Mouse (Mus musculus) frontal cortex, postnatal 14 days (tissue): ENCODE data around the gene Lmbr1l.

Experiments used
- DNase-seq, 2 experiments: peaks; one replicate each; pipeline ENCODE4 v3.0.0; 2022; ENCODE audit warnings: low spot score in 2 of 2

Lmbr1l gene

DNA sequence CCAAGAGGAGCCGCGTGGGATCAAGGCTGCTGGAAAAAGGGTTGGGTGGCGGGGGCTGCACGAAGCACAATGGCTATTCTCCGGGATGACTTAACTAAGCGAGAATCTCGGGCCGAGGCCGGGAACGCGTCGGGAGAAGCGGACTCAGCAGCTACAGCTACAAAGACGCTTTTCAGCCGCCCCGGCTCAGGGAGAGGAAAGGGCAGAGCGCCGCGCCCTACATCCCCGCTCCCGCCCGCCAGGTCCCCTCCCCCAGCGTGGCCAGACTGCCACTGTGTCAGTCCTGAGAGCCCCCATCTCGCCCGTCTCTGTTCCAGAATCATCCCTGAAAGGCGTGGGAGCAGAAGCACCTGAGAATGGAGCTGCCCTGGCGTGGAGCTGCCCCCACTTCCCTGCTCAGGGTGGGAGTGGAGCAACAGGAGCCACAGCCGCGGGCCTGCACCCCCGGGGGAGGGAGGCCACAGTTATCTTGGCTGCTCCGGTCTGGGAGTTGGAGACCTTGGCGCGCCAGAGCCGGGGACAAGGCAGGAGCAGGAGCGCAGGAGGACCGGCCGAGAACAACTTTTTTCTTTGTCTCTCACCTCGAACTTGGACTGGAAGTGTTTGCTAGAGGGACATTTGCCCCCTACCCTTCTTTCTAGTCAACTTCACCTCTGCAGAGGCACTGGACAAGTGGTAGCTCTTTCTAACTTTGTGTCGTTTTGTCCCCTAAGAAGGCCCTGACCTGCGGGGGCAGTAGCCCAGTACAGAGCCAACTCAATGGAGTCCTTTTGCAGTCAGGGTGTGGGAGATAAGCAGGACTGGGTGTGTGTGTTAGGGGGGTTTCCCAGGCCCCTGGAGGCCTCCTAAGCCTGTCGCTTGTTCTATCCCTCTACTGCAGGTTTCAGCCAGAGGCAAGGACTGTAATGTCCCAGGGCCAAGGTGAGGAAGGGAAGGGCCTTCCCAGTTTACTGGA is 22.1 kb downstream of the Lmbr1l start:
- no peak for DNase-seq

DNA sequence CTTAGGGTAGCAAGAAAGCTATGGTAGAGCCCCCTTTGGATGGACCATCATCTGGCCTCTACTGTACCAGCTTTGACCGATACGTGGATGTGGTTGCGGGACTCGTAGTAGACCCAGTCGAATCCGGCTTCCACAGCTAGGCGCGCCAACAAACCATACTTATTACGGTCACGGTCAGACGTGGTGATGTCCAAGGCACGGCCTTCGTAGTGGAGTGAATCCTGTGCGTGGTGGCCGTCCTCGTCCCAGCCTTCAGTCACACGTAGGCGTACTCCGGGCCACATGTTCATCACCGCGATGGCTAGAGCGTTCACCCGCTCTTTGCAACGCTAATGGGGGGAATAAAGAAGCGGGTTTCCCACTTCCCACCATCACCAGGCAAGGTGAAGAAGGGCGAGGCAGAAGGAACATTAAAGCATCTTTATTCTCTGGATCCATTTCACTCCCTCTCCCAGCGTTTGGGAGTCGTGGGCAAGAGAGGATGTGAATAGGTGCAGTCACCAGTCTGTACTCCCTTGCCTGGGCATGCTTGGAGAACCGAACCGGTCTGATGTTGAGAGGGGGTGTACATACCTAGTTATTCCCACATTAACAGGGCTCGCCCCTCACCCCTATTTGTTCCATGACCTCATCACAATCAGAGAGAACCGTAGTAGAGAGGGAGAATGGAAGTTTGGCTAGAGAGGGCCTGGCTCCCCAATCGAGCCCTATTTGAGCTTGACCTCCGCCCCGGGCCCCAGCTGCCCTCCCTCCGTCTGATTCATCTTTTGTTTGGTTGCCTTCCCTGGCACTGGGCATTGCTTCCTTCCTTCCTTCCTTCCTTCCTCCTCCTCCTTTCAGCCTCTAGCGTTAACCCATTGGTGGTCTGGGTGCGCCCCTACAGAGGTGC is 23.0 kb downstream of the Lmbr1l start:
- DNase-seq: no peak

DNA sequence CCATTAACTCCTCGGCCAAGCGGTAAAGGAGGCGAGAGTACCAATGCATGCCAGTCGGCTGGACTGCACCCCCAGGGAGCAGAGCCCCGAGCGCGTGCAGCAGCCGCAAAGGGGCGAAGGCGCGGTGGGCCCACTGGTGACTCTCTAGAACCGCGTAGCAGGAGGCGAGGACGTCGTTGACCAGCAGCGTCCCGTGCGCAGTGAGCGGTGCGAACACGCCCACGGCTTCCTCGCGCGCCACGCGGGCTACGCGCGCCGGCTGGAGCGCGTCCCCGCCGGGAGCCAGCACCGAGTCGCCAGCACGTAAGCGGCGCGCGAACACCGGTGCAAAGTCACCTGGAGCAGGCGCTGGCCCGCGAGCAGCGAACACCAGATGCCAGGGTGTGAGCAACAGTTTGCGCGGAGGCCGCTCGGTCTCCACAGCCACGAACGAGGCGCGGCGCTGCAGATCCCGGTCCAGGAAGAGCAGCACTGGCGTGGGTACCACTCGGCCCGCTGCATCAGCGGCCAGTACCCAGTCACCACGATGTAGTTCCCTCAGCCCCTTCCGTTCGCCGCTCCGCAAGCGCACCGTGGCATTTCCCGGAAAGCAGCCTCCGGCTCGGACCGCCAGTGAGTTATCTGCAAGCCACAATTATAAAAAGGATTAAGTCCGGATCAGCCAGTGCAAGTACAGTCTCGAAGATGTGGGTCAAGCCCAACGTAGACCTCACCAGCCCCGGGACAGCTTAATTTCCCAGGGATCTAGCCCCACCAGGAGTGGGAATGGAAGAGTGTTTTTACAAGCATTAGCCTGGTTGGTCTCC is 23.9 kb downstream of the Lmbr1l start, which contains the start of gene Rhebl1:
Rhebl1 (minus strand) TSS at position 601 of the 806 bp plus-strand sequence.
- no peak for DNase-seq

DNA sequence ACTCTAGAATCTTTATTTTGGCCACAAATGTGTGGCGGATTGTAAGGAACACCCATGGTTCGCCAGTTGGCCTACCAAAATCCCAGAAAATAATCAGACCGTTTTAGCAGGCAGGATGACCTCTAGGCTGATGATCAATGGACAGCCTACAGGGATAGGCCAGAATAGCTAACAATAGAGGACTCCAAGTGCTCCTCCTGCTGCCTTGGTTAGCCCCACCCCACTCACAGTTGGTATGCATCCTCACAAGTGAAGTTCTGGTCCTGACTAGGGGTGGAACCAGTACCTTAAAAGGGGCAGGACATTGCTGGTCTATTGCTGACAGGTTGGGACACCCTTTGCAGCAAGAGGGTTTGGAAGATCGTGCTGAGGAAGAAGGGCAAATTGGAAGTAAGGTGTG is 25.0 kb downstream of the Lmbr1l start:
- DNase-seq: no peak

DNA sequence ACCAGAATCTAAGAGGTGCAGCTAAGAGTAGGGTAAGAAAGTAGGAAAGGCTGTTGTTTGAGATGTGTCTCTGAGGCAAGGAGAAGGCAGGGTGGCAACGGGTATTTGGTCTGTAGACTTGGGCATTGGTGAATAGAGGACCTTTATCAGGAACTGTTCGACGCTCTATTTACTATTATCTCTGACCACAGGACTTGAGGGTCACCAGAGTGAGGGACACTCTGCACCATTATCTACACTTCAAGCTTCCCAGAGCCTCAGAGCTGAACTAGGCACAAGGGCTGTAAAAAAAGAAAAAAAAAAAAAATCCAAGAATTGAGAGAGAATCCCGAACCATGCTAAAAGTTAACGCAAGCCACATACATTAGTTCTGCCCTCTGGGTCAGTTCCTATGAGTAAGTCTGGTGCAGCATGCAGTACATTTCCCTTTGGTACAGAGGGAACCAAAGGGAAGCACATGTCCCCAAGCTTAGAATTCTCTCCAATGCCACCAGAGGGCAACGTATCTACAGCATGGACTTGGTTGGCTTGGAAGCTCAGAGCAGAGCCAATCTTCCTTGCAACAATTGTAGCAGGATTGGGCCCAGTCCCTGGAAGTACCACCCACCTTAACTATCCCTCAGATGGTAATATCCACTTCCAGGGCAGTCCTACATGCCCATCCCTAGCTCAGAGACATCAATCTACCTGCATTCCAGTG is 26.0 kb downstream of the Lmbr1l start:
- DNase-seq: peak in 1 of 2 experiments; percentile 59

DNA sequence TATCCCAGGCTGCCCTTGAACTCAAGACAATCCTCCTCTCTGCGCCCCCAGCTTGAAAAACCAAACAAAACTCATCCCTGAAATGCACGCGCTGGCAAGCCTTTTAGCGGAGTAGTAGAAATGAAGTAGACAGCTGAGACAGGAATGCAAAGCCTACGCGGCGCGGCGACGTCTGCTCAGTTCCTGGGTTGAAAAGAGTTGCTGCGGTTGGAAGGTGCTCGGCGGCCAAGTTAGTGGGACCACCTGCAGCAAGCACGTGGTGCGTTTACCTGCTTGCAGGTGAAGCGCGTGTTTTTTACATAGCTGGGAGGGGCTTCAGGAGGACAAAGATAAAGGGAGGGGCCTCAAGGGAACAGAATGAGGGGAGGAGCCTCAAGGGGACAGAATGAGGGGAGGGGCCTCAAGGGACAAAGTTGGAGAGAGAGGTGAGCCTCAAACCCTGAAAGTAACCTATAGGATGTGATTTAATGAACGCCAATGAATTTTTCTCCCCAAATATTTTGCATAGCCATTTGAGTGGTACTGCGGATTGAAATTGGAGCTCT is 26.8 kb downstream of the Lmbr1l start:
- DNase-seq: no peak

DNA sequence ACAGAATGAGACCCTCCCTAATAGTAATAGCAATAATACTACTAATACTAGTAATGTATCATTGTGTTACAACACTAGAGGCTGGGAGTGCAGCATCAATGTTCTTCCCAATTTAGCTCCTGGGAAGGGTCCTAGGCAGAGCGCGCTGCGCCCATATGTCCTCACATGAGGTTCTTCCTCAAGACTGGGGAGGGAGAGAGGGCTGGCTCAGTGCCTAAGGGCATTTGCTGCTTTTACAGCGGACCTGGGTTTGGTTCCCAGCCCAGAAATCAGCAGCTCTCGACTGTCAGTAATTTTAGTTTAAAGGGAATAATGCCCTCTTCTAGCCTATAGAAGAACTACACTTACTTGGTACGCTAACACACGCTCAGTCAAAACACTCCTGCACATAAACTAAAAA is 30.5 kb downstream of the Lmbr1l start:
- DNase-seq: no peak

DNA sequence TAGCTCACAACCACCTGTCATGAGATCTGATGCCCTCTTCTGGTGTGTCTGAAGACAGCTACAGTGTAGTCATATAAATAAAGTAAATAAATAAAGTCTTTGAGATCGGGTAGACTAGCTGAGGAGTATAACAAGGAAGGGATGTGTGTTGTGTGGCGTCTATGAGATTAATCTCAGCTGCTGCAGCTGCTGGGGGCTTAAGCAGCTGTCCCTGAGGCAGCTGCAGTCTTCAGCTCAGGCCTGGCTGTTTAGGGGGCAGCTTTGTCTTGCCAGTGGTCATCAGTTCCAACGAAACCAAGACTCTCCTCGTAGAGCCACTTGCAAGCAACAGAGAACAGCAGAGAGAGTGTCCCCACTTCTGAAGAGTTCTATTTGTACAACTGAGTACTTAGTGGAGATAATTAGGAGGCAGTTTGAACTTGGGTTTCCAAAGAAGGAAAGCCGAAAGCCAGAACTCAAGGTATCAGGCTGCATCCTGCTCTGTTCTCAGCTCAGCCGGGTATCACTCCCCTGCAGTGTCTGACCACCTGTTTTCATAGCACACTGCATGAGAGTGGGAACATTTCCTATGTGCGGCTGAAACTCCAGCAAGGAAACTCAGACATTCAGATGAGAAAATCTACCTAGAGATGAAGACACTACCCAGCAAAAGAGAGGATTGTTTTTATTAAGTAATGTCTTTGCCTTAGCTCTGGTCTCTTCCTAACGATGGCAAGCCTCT is 31.2 kb downstream of the Lmbr1l start:
- no peak for DNase-seq

DNA sequence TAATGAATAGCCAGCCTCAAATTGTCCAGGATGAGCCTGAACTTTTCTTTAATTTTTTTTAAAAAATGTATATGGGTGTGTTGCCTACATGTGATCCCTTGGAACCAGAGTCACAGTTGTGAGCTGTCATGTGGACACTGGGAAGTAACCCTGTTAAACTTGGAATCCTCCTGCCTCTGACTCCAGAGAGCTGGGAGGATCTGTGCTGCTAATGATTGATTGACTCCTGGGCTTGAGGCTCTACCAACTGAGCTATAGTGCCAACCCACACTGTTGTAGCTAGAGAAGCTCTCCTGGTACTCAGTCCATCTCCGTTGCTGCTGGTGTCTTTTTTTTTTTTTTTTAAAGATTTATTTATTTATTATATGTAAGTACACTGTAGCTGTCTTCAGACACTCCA is 33.9 kb downstream of the Lmbr1l start:
- no peak for DNase-seq

DNA sequence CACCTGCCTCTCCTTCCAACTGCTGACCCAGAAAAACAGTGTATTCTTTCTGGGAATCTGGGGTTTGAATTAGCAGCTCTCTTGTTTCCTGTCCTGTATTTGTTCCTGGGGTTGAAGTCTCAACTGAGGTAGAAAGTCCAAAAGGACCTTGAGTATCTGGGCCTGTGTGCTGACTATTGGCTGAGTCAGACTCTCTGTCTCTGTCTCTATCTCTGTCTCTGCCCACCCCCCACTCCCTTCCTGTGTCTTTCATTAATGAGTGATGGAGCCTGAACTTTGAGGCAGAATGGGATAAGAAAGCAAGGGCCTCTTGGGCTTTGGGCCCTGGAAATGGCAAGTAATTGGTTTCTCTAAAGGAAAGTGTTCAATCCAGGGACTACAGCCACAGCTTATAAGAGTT is 34.4 kb downstream of the Lmbr1l start:
- no peak for DNase-seq

DNA sequence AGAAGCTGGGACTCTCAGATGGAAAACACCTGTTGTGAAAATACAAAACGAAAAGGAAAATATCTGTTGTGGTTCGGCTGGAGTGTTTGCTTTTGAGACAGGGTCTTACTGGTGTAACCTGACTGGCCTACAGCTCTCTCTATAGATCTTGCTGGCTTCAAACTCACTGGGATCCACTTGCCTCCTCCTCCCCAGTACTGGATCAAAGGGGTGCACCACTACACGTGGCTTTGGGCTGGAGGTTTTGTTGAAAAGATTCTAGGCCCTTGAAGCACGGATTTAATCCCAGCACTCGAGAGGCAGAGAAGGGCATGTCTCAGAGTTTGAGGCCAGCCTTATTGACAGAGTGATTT is 36.4 kb downstream of the Lmbr1l start:
- no peak for DNase-seq

DNA sequence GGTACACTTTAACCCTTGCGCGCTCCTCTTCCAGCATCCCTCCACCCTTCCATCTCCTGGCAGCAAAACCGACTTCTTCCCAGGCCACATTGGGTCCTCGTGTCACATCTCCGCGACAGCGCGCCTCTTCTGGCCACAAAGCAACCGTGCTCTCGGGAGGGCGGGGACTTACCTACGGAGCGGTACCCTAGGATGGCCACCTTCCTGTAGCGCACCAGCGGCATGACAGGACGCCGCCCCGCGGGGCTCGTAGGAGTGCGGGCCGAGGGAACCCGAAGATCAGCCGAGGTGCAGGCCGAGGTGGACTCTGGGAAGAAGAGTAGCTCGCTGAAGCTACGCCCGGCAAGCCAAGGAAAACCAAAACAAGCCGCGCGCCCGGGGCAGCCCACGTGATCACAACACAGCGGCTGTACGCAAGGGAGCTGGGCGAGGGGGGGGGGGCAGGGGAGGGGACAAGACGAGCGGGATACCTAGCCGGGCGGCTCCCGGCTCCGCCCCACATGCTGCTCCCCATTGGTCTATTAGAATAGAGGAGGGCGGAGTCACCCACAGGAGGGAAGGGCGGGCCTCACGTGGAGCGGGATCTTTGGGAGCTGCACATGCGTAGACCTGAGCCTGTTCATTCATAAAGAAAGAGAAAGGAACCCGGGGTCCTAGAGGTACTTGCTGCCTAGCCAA is 36.9 kb downstream of the Lmbr1l start:
- DNase-seq: peak; percentile 85 to 88

DNA sequence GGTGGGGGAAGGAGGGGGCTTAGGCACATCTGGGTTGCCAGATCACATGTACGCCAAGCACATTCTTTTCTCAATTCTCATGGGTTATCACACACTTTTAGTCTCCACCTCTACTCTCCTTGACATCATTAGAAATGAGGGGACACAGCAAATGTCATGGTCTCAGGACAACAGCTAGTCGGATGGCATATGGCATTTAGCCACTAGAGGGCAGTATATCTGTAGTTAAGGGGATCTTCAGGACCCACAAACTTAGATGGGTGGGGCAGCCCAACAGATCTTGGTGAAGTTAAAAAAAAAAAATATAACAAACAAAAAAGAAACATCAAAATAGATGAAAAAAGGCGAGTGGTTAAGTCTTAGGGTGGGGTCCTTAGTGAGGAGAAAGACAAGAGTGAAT is 40.7 kb downstream of the Lmbr1l start:
- no peak for DNase-seq

DNA sequence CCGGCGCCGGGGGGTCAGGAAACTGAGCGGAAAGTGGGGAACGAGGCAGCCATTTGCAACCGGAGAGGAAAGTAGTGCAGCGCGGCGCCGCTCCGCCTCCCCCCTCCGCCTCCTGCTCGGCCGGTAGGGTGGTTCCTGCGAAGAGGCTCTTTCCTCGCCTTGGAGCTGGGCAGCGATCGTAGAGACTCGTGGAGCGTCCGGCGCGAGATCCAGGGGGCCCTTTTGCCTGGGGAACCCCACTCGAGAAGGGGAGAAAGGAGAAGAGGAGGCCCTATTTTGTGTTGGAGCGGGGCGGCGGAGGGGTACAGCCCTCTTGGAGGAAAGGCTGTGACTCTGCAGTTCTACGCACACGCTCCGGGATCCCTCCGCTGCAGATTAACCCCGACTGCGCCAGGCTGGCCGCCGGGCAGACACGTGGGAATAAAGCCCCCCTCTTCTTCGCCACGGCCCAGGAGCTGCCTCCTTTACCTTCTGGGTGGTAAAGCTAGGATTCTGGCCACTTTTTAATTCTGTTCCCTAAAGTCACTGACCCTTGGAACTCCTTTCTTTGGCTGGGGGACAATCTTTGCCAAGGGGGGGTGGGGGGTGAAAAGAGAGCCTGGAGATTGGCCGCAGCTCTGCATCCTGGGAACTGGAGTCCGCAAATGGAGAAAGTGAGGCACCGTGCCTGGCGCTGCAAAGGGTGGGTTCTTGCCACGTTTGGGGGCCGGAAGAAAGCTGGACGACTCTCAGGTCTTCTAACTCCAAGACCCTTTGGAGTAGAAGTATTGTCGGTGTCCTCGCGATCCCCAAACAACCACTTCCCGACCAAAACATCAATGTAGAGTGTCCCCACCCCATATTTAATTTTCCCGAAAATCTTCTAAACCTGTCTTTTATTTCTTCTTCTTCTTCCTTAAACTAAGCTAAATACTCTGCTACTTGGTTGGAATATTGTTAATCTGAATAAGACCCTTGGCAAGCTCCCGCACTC is 45.8 kb downstream of the Lmbr1l start:
- peak; percentile 91 to 92 for DNase-seq

DNA sequence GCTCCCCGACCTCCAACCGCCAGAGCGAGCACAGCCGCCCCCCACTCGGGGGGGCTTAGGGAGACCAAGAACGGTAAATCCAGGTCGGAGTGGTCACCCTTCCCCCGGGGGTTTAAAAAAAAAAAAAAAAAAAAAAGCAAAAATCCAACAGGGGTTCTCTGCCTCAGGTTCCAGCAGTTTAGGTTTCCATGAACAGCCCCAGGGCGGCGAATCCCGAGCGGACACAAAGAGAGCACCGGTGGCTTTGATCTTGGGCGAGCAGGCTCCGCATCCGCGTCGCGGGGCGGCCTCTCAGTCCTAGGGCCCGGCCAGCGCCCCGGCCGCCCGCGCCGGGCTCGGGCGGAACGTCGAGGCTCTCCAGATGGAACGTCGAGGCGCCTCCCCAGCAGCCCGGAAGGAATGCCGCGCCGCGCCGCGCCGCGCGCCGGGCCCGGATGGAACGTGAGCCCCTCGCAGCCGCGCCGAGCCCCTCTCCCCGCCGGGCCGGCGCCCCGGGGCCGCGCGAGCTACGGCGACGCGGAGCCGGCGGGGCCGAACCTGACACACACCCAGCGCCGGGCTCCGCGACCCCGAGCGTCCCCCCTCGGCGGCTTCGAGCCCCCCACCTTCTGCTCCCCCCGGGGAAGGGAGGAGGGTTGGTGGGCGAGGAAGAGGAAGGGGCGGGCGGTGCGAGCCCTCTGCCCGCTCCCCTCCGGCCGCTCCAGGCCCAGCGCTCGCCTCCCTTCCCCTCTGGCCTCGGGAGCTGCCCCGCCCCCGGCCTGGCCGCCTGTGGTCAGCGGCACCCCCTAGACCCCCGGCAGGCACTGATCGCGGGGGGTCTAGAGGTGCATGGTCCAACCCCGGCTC is 46.7 kb downstream of the Lmbr1l start, which contains the start of gene Kmt2d:
Kmt2d (minus strand) TSS at position 135 of the 846 bp plus-strand sequence.
- no peak for DNase-seq

DNA sequence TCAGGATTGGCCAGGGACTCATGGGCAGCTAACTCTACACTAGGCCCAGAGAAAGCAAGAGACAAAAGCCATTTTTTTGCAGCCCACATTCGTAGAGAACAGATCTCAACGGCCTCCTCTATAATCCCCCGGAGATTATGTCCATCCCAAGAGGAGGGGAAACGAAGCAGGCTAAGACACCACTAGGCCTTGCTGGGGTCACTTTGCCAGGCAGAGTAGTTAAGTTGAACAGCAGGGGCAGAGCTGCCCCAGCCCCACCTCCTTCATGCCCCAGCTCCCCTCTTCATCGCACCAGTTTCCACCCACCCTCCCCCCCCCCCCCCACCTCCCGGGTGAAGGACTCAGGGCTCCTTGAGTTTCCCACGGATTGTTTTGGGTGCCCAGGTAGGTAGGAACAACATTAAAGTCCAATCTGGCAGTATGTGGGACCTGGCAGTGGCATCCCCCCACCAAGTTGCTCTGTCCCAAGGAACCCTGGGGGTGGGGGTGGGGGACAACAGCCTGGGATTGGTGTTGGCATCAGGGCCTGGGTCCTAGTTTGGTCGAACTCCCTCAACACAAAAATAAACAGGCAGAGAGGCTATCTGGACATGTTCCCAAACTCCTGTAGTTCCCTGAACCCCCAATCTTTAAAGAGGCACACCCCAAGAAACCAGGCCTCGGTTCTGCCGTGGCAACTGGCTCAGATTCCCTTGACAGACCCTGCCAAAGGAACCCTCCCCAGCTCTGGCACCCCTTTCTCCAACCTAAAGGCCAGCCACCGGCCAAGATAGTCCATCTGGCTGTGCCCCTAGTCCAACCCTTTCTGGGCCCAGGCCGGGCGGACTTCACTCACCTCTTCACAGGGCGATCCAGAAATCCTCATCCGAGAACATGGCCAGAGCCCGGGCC is 47.6 kb downstream of the Lmbr1l start:
- no peak for DNase-seq
